Mouse (Mus musculus): ENCODE measurements at regions not wholly inside any gene's neighbourhood (a gene's known extent, or its start where the extent isn't known, plus 50 kb on each side); places are given as distances from the start of the nearest gene placed in this dataset.

DNA sequence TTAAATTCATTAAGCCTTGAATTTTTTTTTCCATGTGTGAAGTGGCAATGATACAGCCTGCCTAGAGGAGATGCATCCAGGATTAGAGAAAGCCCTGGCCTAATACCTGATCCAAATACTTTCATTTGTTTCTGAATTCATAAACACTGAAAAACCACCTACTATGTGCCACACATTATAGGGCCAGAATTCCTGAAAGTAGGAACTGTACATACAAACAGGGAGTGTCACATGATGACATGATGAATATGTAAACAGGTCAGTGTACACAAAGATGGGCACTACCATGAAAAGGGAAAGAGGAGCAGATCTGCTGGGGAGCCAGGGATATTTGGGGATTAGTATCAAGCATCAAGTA lies 244.9 kb downstream of the Clic5 start:
- no peak for TF ChIP-seq CTCF (IDR thresholded peaks at IDR 0.05; ENCODE audit: low read depth)
- no peak for TF ChIP-seq EP300 (IDR thresholded peaks at IDR 0.05; ENCODE audit: low read depth)
